Mouse (Mus musculus) lung, postnatal 36 days (tissue): ENCODE results near the gene Olfr104-ps.

ENCODE experiments used
- DNase-seq: peaks from one replicate; pipeline ENCODE4 v3.0.0; 2022; ENCODE audit warnings: mixed read lengths

The Olfr104-ps gene

DNA sequence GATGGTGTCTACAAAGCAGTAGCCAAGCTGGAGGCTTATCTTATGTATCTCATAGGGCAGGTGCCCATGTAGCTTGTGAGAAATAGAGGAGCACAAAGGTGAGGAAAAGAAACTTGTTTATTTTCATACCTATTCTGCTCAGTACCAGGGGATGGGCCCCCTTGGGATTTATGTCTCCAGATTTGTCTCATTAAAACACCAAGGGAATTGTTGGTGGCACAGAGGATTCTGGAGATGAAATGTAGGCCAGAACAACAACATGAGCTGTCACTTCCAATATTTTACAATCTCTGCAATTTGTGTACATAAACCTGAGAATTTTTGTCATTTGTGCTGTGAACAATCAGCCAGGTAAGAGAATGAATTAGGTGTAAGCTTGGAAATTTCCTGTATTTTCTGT lies at the start of gene Olfr104-ps:
TSS of gene Olfr104-ps (plus strand) at position 301 of the 400 bp plus-strand sequence.
- DNase-seq = no peak

DNA sequence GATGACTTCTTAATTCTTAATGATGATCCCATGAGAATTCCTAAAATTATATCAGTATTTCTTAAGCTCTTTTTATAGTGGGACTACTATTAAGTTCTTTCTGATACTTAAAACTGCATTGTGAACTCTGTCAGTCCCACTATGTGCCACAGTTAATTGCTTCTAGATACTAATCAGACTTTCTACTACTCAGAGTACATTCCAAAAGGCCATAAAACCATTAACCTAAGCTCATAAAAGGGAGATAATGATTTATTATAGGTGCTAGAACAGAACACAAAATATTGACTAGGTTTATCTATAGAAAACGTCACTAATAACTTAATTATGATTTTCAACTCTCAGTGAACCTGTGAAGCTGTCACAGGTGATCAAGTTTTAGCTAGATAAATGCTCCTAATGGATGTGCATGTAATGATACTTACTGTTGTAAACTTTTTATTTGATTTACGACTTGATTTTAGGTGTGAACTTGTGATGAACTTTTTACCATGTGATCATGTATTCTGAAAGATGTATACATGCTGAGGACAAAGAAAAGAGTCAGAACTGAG lies 49.2 kb upstream of the Olfr104-ps start:
- no peak for DNase-seq

DNA sequence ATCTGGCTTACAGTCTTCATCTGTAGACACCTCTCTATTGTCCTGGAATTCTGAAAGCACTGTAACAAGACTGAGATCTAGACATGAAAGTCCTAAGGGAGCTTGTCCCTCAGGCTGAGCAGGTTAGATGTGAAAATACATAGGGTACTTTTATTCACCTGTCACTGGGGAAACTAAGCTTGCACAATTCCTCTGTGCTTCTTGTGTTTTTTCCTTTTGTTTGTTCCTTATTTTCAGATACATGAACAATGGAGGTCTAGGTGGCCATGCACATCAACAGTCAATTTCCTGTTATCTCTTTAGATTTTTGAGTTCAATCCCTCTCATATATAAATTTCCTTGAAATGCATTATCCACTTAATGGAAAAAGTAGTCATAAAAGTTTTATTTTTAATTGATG lies 42.4 kb upstream of the Olfr104-ps start, which contains the start of gene Olfr102:
TSS of gene Olfr102 (minus strand) at position 101 of the 400 bp plus-strand sequence.
- DNase-seq = no peak

DNA sequence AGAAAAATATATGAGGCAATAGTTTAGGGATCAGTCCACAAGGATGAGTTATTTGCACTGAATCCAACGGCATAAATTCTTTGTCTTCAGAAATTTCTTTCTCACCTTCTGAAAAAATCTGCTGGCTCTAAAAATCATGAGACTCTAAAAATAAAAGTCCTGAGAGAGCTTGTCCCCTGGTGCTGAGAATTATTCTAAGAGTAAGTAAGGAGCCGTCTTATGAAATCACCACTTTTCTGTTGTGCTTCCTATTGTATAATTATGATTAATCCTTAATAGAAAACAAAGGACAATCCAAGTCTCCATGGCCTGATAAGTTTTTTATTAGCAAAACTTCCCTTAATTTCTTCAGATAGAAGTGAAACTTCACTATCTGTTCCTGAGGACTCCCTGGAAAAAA lies 19.8 kb upstream of the Olfr104-ps start, which contains the start of gene Olfr103:
TSS of gene Olfr103 (minus strand) at position 101 of the 400 bp plus-strand sequence.
- DNase-seq = no peak

DNA sequence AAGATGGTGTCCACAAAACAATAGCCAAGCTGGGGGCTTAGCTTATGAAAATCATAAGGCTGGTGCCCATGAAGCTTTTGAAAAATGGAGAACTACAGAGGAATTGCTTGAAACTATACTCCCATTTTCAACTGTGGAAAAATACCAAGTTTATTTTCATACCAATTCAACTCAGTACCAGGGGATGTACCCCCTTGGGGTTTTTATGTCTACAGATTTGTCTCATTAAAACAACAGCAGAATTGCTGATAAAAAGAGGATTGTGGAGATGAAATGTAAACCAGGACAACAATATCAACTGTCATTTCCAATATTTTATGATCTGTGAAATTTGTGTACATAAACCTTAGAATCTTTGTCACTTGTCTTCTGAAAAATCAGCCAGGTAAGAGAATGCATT lies 19.4 kb downstream of the Olfr104-ps start, which contains the start of gene Olfr105-ps:
TSS of gene Olfr105-ps (plus strand) at position 301 of the 400 bp plus-strand sequence.
- DNase-seq = no peak

DNA sequence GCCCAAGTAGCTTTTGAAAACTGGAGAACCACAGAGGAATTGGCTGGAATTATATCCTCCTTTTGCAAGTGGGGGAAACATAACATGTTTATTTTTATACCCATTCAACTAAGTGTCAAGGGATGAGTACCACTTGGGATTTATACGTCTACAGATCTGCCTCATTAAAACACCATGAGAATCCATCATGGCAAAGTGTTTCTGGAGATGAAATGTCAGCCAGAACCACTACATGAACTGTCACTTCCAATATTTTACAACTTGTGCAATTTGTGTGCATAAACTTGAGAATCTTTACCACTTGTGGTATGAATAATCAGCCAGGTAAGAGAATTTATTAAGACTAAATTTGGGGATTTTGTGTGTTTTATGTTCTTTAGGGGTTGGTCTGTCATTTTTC lies 30.7 kb downstream of the Olfr104-ps start, which contains the start of gene Olfr106-ps:
TSS of gene Olfr106-ps (plus strand) at position 301 of the 400 bp plus-strand sequence.
- no peak for DNase-seq

DNA sequence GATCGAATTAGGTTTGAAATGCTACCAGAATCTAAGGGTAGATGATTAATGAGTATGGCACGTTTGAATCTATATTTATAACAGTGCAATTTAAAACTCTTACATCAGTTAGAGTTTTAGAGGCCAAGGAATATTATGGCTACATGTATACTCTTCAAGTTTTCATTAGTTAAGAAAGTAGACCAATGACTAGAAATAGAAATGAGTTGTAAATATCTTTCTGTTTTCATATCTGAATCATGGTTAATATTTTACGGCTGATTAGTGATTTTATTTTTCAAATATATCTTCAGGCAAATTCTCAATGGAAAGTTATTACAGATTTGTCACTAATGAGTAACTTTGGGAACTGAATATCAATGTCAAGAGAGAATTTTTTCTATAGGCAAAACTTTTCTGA lies 39.5 kb downstream of the Olfr104-ps start, which contains the start of gene Olfr107:
TSS of gene Olfr107 (plus strand) at position 301 of the 400 bp plus-strand sequence.
- DNase-seq = no peak

DNA sequence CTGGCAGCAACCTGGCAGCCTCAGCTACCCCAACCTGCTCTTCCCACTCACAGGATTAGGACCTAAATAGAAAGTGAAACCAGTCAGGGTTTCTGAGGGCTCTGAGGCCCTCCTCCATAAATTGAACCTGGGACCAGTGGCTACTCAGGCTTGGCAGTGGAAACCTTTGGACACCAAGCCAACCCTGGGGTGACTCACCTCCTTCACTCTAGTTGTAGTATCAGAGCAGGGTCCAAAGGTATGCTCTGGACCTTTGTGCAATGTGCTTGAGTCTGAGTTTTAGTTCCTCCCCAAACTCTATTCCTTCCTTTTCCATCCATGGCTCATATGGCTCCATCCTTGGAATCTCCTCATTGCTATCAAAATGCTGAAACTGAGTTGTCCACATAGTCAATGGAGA lies 54.0 kb downstream of the Olfr104-ps start:
- DNase-seq = no peak
